ENCODE assay signal across 8 mouse cellular contexts in genomic region chr17:26506997-26507871, GRCm38 (mm10). TPM values are rescaled to one million over a fixed set of nuclear protein-coding genes. Genes with fewer than 3 reads are reported as not detected.
DNase-seq lines count a peak whose midpoint lies in the region; ATAC-seq lines count a peak whose summit lies in the region.

No protein-coding gene starts in this region.

- 28% methylated on average over 24 of the region's 24 CpGs for WGBS in liver, embryonic 16.5 days (ENCODE audit: insufficient replicate concordance)
- 21% methylated on average over 24 of the region's 24 CpGs for WGBS in neural tube, embryonic 13.5 days

- peak overlapping the region; percentile 93 for H3K4me3 ChIP-seq in liver, embryonic 16.5 days (ENCODE audit: low read depth, low read length)
- H3K4me3 ChIP-seq in neural tube, embryonic 13.5 days: peak overlapping the region; percentile 71

- no peaks in the 10 kb centered on the region for H3K9me3 ChIP-seq in liver, embryonic 16.5 days (replicated peaks; ENCODE audit: control insufficient read depth, low read length)
- H3K9me3 ChIP-seq in neural tube, embryonic 13.5 days: no peaks in the 10 kb centered on the region

- no peak for ATAC-seq in liver, embryonic 16.5 days (ENCODE audit: low read depth)
- 0 out of 2 replicates have a peak, but pooled peaks have one; percentile 10 for ATAC-seq in neural tube, embryonic 13.5 days (ENCODE audit: low read depth)
- no peak for ATAC-seq in megakaryocyte progenitor cell, adult 5-6 weeks (replicated peaks; ENCODE audit: poor library complexity)

- peak overlapping the region; percentile 92 for H3K9ac ChIP-seq in liver, embryonic 16.5 days (ENCODE audit: low read depth, low read length)
- H3K9ac ChIP-seq in neural tube, embryonic 13.5 days: peak overlapping the region; percentile 93

- H3K4me1 ChIP-seq in liver, embryonic 16.5 days (ENCODE audit: control insufficient read depth, low read depth, low read length): peaks cover 64% of the 10 kb centered on the region
- H3K4me1 ChIP-seq in neural tube, embryonic 13.5 days (replicated peaks): peaks cover 52% of the 10 kb centered on the region

- peak; percentile 43 for DNase-seq in urinary bladder, postnatal 14 days (ENCODE audit: low spot score)
- DNase-seq in urinary bladder, postnatal 10 days (ENCODE audit: low spot score): no peak
- DNase-seq in embryo, embryonic 10 days (ENCODE audit: low spot score): peak; percentile 44
- peak; percentile 80 to 83 for DNase-seq in heart, adult 18-20 months
- DNase-seq in kidney, adult 18-20 months: peak; percentile 65

- peaks cover 14% of the 10 kb centered on the region for H3K36me3 ChIP-seq in liver, embryonic 16.5 days (ENCODE audit: control insufficient read depth, insufficient read depth)
- no peaks in the 10 kb centered on the region for H3K36me3 ChIP-seq in neural tube, embryonic 13.5 days

- H3K27me3 ChIP-seq in liver, embryonic 16.5 days (ENCODE audit: control insufficient read depth, insufficient read depth, low read depth, low read length): no peaks in the 10 kb centered on the region
- no peaks in the 10 kb centered on the region for H3K27me3 ChIP-seq in neural tube, embryonic 13.5 days

- peak overlapping the region; percentile 87 for H3K4me2 ChIP-seq in liver, embryonic 16.5 days (ENCODE audit: low read depth, low read length)
- peak overlapping the region; percentile 90 for H3K4me2 ChIP-seq in neural tube, embryonic 13.5 days

- peak overlapping the region; percentile 98 for H3K27ac ChIP-seq in liver, embryonic 16.5 days (ENCODE audit: low read length)
- H3K27ac ChIP-seq in neural tube, embryonic 13.5 days (replicated peaks): peak overlapping the region; percentile 99

RNA-seq across cellular contexts. Expression of gene Ergic1, which starts 54.1 kb away (rescaled TPM):
- 10 to 100 TPM; 50.4 to 56.6 TPM for total RNA-seq in heart, adult 18-20 months (2021)
- polyA plus RNA-seq in liver, embryonic 16.5 days (2015; fragmentation: Nextera tagmentation; extraction: Ambion mirVana): 36.0 and 39.0 TPM in 2 replicates
- polyA plus RNA-seq in neural tube, embryonic 13.5 days (2015; fragmentation: Nextera tagmentation; extraction: Ambion mirVana): 91.0 and 92.7 TPM in 2 replicates
- total RNA-seq in megakaryocyte progenitor cell, adult 5-6 weeks (2015): 99.7 and 123 TPM in 2 replicates
- 42.2 and 48.3 TPM in 2 replicates for total RNA-seq in megakaryocyte progenitor cell, adult 5-6 weeks (2017)

RNA-seq across cellular contexts. Expression of gene Dusp1, which starts 54.7 kb away (rescaled TPM):
- total RNA-seq in heart, adult 18-20 months (2021): 10 to 100 TPM; 50.3 to 57.1 TPM
- 22.7 and 25.9 TPM in 2 replicates for polyA plus RNA-seq in liver, embryonic 16.5 days (2015; fragmentation: Nextera tagmentation; extraction: Ambion mirVana)
- 32.5 and 36.8 TPM in 2 replicates for polyA plus RNA-seq in neural tube, embryonic 13.5 days (2015; fragmentation: Nextera tagmentation; extraction: Ambion mirVana)
- total RNA-seq in megakaryocyte progenitor cell, adult 5-6 weeks (2015): 89.7 and 162 TPM in 2 replicates
- 16.1 and 29.6 TPM in 2 replicates for total RNA-seq in megakaryocyte progenitor cell, adult 5-6 weeks (2017)
